Mouse (Mus musculus): ENCODE measurements around the gene Scp2d1. TPM values are rescaled to one million over a fixed set of nuclear protein-coding genes. Genes with fewer than 3 reads are reported as not detected.

Scp2d1 gene
- not detected for total RNA-seq (2023)

DNA sequence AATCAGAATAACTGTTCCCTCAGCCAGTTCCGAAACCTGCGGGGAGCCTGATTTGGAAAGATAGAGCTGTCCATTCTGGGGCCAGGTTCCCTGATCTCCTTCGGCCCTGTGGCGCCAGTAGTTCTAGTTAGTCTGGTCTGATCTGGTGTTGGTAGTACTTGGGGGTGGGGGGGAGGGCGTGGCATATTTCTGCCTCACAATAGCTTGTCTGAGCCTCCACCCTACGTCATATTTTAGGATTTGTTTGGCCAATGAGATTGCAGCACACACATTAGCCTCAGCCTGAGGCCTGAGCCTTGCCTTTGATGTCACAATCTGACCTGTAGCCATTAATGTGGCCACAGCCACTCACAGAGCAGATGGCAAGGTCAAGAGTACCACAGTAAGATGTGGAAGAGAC is at the start of gene Scp2d1:
Scp2d1 (plus strand) TSS at position 301 of the 400 bp plus-strand sequence.

Other genes with a start within 250 kb of the Scp2d1 start
- 19.9 TPM for gene Smim26, start 229.6 kb upstream of the Scp2d1 start, total RNA-seq (2023)
- gene Dtd1, start 223.8 kb upstream of the Scp2d1 start, total RNA-seq (2023): 25.0 TPM